Mouse (Mus musculus) layer of hippocampus, postnatal 36 days (tissue): Measurements from ENCODE around the gene Polr2m. TPM values are rescaled to one million over a fixed set of nuclear protein-coding genes. Genes with fewer than 3 reads are reported as not detected.
"Not testable (repeated sequence)": the region's sequence is repeated elsewhere in the genome, so short reads cannot be mapped to it uniquely, and the experiment has no call there.

ENCODE experiments used
- DNase-seq, 2 experiments: peaks; one replicate each; pipeline ENCODE4 v3.0.0; 2022
- total RNA-seq, 2 experiments: library from RNA; stranded (reverse); gene quantifications; 2 replicates each; pipeline ENCODE4 v1.2.3; 2021

Gene Polr2m
- total RNA-seq: 100 to 1,000 TPM; 154 to 185 TPM

GRCm38 (mm10) chr9:71485475-71486094, at the start of gene Polr2m:
Polr2m (minus strand) TSS chr9:71485935.
- peak; percentile 93 for DNase-seq

- peak; percentile 6 to 22 for DNase-seq
Observed at GRCm38 (mm10) chr9:71535036-71535435, 49.3 kb upstream of the Polr2m start.

- DNase-seq: no peak
Observed at GRCm38 (mm10) chr9:71529960-71530359, 44.2 kb upstream of the Polr2m start.

GRCm38 (mm10) chr9:71527438-71527837, 41.7 kb upstream of the Polr2m start:
- no peak for DNase-seq

- DNase-seq: no peak
Observed at GRCm38 (mm10) chr9:71523901-71524300, 38.2 kb upstream of the Polr2m start.

- no peak for DNase-seq
Observed at GRCm38 (mm10) chr9:71519836-71520235, 34.1 kb upstream of the Polr2m start.

GRCm38 (mm10) chr9:71517487-71517886, 31.8 kb upstream of the Polr2m start:
- no peak for DNase-seq

- DNase-seq: no peak
Observed at GRCm38 (mm10) chr9:71515862-71516261, 30.1 kb upstream of the Polr2m start.

GRCm38 (mm10) chr9:71513566-71513965, 27.8 kb upstream of the Polr2m start:
- no peak for DNase-seq

GRCm38 (mm10) chr9:71512899-71513298, 27.2 kb upstream of the Polr2m start:
- DNase-seq: no peak

GRCm38 (mm10) chr9:71498391-71499182, 12.9 kb upstream of the Polr2m start:
- DNase-seq: peak; percentile 6 to 9

- no peak for DNase-seq
Observed at GRCm38 (mm10) chr9:71496637-71497036, 10.9 kb upstream of the Polr2m start.

- no peak for DNase-seq
Observed at GRCm38 (mm10) chr9:71493771-71494170, 8.0 kb upstream of the Polr2m start.

GRCm38 (mm10) chr9:71492296-71493025, 6.7 kb upstream of the Polr2m start:
- DNase-seq: no peak

GRCm38 (mm10) chr9:71490076-71490475, 4.3 kb upstream of the Polr2m start:
- no peak for DNase-seq

GRCm38 (mm10) chr9:71486127-71486526, 392 bp upstream of the Polr2m start:
- DNase-seq: no peak

GRCm38 (mm10) chr9:71484871-71485474, 762 bp downstream of the Polr2m start:
- DNase-seq: no peak

GRCm38 (mm10) chr9:71483872-71484271, 1.9 kb downstream of the Polr2m start:
- DNase-seq: not testable (repeated sequence)

GRCm38 (mm10) chr9:71480305-71480704, 5.4 kb downstream of the Polr2m start:
- no peak for DNase-seq

- DNase-seq: no peak
Observed at GRCm38 (mm10) chr9:71479413-71479812, 6.3 kb downstream of the Polr2m start.

- no peak for DNase-seq
Observed at GRCm38 (mm10) chr9:71478596-71478995, 7.1 kb downstream of the Polr2m start.

GRCm38 (mm10) chr9:71476601-71477000, 9.1 kb downstream of the Polr2m start:
- no peak for DNase-seq

- DNase-seq: no peak
Observed at GRCm38 (mm10) chr9:71475536-71475935, 10.2 kb downstream of the Polr2m start.
